Mouse (Mus musculus) inflammation-experienced regulatory T-cells, adult 6 months (primary cell): Measurements from ENCODE around the gene Rmnd5a. TPM values are rescaled to one million over a fixed set of nuclear protein-coding genes. Genes with fewer than 3 reads are reported as not detected.
A peak's percentile ranks its signal among the peaks of the same experiment; 100 is the strongest.

Source experiments
- ATAC-seq: one replicate; pipeline ENCODE4 v1.8.0; 2017
- polyA plus RNA-seq, 3 experiments: library from polyadenylated mRNA; unstranded; fragments of 100-300 nt; shearing (Covaris generic); gene quantifications; one replicate each; pipeline ENCODE4 v1.2.1; 2017

Gene Rmnd5a
- polyA plus RNA-seq, 3 experiments from 2014 or later = 12.3 to 17.7 (median 13.4) TPM

GRCm38 (mm10) chr6:71440217-71440491, 283 bp downstream of the Rmnd5a start:
- peak; percentile 0 for ATAC-seq

- peak; percentile 1 for ATAC-seq
Observed at GRCm38 (mm10) chr6:71439506-71440216, 776 bp downstream of the Rmnd5a start.

GRCm38 (mm10) chr6:71438070-71438469, 2.4 kb downstream of the Rmnd5a start:
- no peak for ATAC-seq

GRCm38 (mm10) chr6:71427996-71428725, 12.3 kb downstream of the Rmnd5a start:
- ATAC-seq = no peak

GRCm38 (mm10) chr6:71425681-71426080, 14.8 kb downstream of the Rmnd5a start:
- no peak for ATAC-seq

- no peak for ATAC-seq
Observed at GRCm38 (mm10) chr6:71423116-71423515, 17.3 kb downstream of the Rmnd5a start.

GRCm38 (mm10) chr6:71422162-71422561, 18.3 kb downstream of the Rmnd5a start:
- ATAC-seq = no peak

- no peak for ATAC-seq
Observed at GRCm38 (mm10) chr6:71420848-71421247, 19.6 kb downstream of the Rmnd5a start.

- no peak for ATAC-seq
Observed at GRCm38 (mm10) chr6:71418874-71419273, 21.6 kb downstream of the Rmnd5a start.

GRCm38 (mm10) chr6:71415446-71415845, 25.0 kb downstream of the Rmnd5a start:
- no peak for ATAC-seq

- ATAC-seq = no peak
Observed at GRCm38 (mm10) chr6:71414624-71415023, 25.8 kb downstream of the Rmnd5a start.

GRCm38 (mm10) chr6:71398829-71399609, 41.4 kb downstream of the Rmnd5a start:
- peak; percentile 71 for ATAC-seq

- ATAC-seq = no peak
Observed at GRCm38 (mm10) chr6:71396761-71397160, 43.7 kb downstream of the Rmnd5a start.

- no peak for ATAC-seq
Observed at GRCm38 (mm10) chr6:71396016-71396415, 44.4 kb downstream of the Rmnd5a start.

- ATAC-seq = no peak
Observed at GRCm38 (mm10) chr6:71390496-71390895, 49.9 kb downstream of the Rmnd5a start.

- no peak for ATAC-seq
Observed at GRCm38 (mm10) chr6:71381654-71382053, 58.8 kb downstream of the Rmnd5a start.

- no peak for ATAC-seq
Observed at GRCm38 (mm10) chr6:71376711-71377110, 63.7 kb downstream of the Rmnd5a start.

- no peak for ATAC-seq
Observed at GRCm38 (mm10) chr6:71374921-71375320, 65.5 kb downstream of the Rmnd5a start.

GRCm38 (mm10) chr6:71374311-71374829, 66.1 kb downstream of the Rmnd5a start:
- no peak for ATAC-seq

GRCm38 (mm10) chr6:71373249-71373775, 67.1 kb downstream of the Rmnd5a start, which contains the start of gene Cd8a:
Gene Cd8a (plus strand): TSS chr6:71373427.
- ATAC-seq = no peak

GRCm38 (mm10) chr6:71372041-71372720, 68.3 kb downstream of the Rmnd5a start:
- no peak for ATAC-seq

- no peak for ATAC-seq
Observed at GRCm38 (mm10) chr6:71371085-71371605, 69.3 kb downstream of the Rmnd5a start.
